Mouse (Mus musculus) heart, embryonic 16.5 days (tissue): Measurements from ENCODE around the gene Hist2h4. TPM values are rescaled to one million over a fixed set of nuclear protein-coding genes. Genes with fewer than 3 reads are reported as not detected.
A peak's percentile ranks its signal among the peaks of the same experiment; 100 is the strongest.
"Not testable (repeated sequence)": the region's sequence is repeated elsewhere in the genome, so short reads cannot be mapped to it uniquely, and the experiment has no call there.

Experiments
- ATAC-seq: fragments of 200-750 bp; cut with Nextera tagmentation; replicated peaks from 2 replicates; pipeline ENCODE4 v1.8.0; 2017; ENCODE audit warnings: moderate number of reproducible peaks; ENCODE audit not compliant: insufficient read depth, low FRiP score; ENCODE audit errors: extremely low read depth
- H3K27ac ChIP-seq: fragments of 300-500 bp; sonication (generic); 2 replicates; pipeline ENCODE4 v1.5.1; 2014; ENCODE audit warnings: mild to moderate bottlenecking, low read length, control low read depth, moderate library complexity
- H3K27me3 ChIP-seq: fragments of 300-500 bp; sonication (generic); 2 replicates; pipeline ENCODE4 v1.6.1; 2014; ENCODE audit warnings: low read length, mixed read lengths; ENCODE audit not compliant: control insufficient read depth, insufficient read depth
- H3K36me3 ChIP-seq: fragments of 300-500 bp; sonication (generic); 2 replicates; pipeline ENCODE4 v1.6.1; 2014; ENCODE audit not compliant: control insufficient read depth, insufficient read depth
- H3K4me1 ChIP-seq: fragments of 300-500 bp; sonication (generic); 2 replicates; pipeline ENCODE4 v1.6.1; 2014; ENCODE audit warnings: low read length, mixed read lengths; ENCODE audit not compliant: control insufficient read depth, insufficient read depth
- H3K4me2 ChIP-seq: fragments of 300-500 bp; sonication (generic); 2 replicates; pipeline ENCODE4 v1.6.1; 2014; ENCODE audit warnings: low read depth, mild to moderate bottlenecking, control low read depth, low read length
- H3K4me3 ChIP-seq: fragments of 300-500 bp; sonication (generic); 2 replicates; pipeline ENCODE4 v1.5.1; 2014; ENCODE audit warnings: mild to moderate bottlenecking, control low read depth, low read length
- H3K9ac ChIP-seq: fragments of 300-500 bp; sonication (generic); 2 replicates; pipeline ENCODE4 v1.6.1; 2014; ENCODE audit warnings: low read length, control low read depth
- H3K9me3 ChIP-seq: fragments of 300-500 bp; sonication (generic); replicated peaks from 2 replicates; pipeline ENCODE4 v1.6.1; 2016; ENCODE audit warnings: low read length; ENCODE audit not compliant: control insufficient read depth
- WGBS: fragments of 180-500 bp; shearing (Covaris S2); extraction: QIAGEN DNeasy Blood & Tissue Kit; methylation state at CpG from one replicate; pipeline ENCODE4 v1.1.7; 2014; 5-methylcytosine and 5-hydroxymethylcytosine counted together
- microRNA-seq: library from miRNA; unstranded; fragments of <30 nt; microRNA quantifications from one replicate; pipeline ENCODE4, GENCODE M21; 2017
- polyA plus RNA-seq: library from polyadenylated mRNA; unstranded; fragments of >200 nt; fragmentation: Nextera tagmentation; extraction: Ambion mirVana; gene quantifications from 2 replicates; pipeline ENCODE4 v1.2.1, GENCODE M21; 2015

Gene Hist2h4
- polyA plus RNA-seq, 1 experiment from 2014 or later: 2.4 TPM

DNA sequence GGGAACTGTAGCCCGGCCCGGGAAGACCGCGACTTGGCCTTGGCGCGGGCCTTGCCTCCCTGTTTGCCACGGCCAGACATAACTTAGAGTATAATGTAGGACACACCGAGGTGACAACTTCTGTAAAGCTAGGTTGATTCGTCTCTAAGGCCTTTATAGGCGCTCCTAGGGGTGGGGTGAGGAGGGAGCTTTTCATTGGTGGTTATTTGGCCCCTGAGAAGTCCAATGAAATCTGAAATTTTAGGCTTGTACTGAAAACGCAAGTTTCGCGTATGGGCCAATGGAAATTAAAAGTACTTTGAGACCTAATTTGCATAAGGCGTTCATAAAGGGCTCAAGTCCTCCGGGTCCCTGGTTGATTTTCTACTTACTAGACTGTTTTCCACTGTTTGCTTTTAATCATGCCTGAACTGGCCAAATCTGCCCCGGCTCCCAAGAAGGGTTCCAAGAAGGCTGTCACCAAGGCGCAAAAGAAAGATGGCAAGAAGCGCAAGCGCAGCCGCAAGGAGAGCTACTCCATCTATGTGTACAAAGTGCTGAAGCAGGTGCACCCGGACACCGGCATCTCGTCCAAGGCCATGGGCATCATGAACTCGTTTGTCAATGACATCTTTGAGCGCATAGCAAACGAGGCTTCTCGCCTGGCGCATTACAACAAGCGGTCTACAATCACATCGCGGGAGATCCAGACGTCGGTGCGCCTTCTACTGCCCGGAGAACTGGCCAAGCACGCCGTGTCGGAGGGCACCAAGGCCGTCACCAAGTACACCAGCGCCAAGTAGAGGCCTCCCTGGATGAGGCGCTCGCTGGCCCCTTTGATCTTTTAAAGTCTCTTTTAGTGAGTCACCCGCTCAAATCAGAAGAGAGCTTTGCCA lies 42.1 kb downstream of the Hist2h4 start, which contains the start of the genes Hist2h2ac and Hist2h2be:
TSS of gene Hist2h2ac (minus strand) at position 116 of the 875 bp plus-strand sequence.
TSS of gene Hist2h2be (plus strand) at position 355 of the 875 bp plus-strand sequence.
- Histone ChIP-seq H3K4me2 (peak within 1 kb of the TSS; percentile 91), H3K27me3 (no peaks in the 10 kb centered on the region), H3K4me3 (peak within 1 kb of the TSS; percentile 77), H3K27ac (peak within 1 kb of the TSS; percentile 100), H3K4me1 (peaks cover 28% of the 10 kb centered on the region), H3K9me3 (no peaks in the 10 kb centered on the region), H3K36me3 (no peaks in the 10 kb centered on the region), H3K9ac (peak within 1 kb of the TSS; percentile 94)
- peak; percentile 92 for ATAC-seq
- under 1% methylated on average over 43 of the region's 43 CpGs for WGBS

GRCm38 (mm10) chr3:96220131-96220764 lies 42.9 kb downstream of the Hist2h4 start:
- Histone ChIP-seq H3K27ac (peak overlapping the region; percentile 100), H3K9ac (peak overlapping the region; percentile 94), H3K4me1 (peaks cover 28% of the 10 kb centered on the region), H3K4me3 (peak overlapping the region; percentile 77), H3K4me2 (peak overlapping the region; percentile 91)
- H3K9me3 ChIP-seq, H3K36me3 ChIP-seq, H3K27me3 ChIP-seq, ATAC-seq: not testable (repeated sequence)
- WGBS: under 1% methylated on average over 24 of the region's 47 CpGs

- ATAC-seq: peak; percentile 79
- Histone ChIP-seq H3K4me1 (peaks cover 26% of the 10 kb centered on the region), H3K36me3 (no peaks in the 10 kb centered on the region), H3K4me2 (peak within 1 kb of the TSS; percentile 91), H3K27me3 (no peaks in the 10 kb centered on the region), H3K9ac (peak within 1 kb of the TSS; percentile 94), H3K4me3 (peak within 1 kb of the TSS; percentile 77), H3K9me3 (no peaks in the 10 kb centered on the region), H3K27ac (peak within 1 kb of the TSS; percentile 100)
- WGBS: under 1% methylated on average over 36 of the region's 37 CpGs
These were observed 43.4 kb downstream of the Hist2h4 start, which contains the start of the genes Bola1 and Hist2h2ab for GRCm38 (mm10) chr3:96219661-96220130. Gene Bola1 (minus strand): TSS chr3:96219709. Gene Hist2h2ab (plus strand): TSS chr3:96219865.

- H3K9me3 ChIP-seq: no peaks in the 10 kb centered on the region
- peak overlapping the region; percentile 91 for H3K4me2 ChIP-seq
- no peaks in the 10 kb centered on the region for H3K27me3 ChIP-seq
- no peaks in the 10 kb centered on the region for H3K36me3 ChIP-seq
- peak overlapping the region; percentile 100 for H3K27ac ChIP-seq
- ATAC-seq: no peak
- 0% methylated on average over 12 of the region's 12 CpGs for WGBS
- peak overlapping the region; percentile 94 for H3K9ac ChIP-seq
- peak overlapping the region; percentile 77 for H3K4me3 ChIP-seq
- peaks cover 26% of the 10 kb centered on the region for H3K4me1 ChIP-seq
These were observed 43.9 kb downstream of the Hist2h4 start for GRCm38 (mm10) chr3:96219191-96219641.

Small RNA genes within 50 kb of the gene (microRNA-seq; reads per million reads assigned to microRNA genes)
- gene Gm44492: not detected
- not detected for gene Gm47311
- not detected for gene Gm47313

Other genes starting within 250 kb of the Hist2h4 start
- 34.6 and 39.4 TPM in 2 replicates for gene Vps45, start 204.8 kb downstream of the Hist2h4 start, polyA plus RNA-seq
- gene Otud7b, start 158.8 kb downstream of the Hist2h4 start, polyA plus RNA-seq: 18.6 and 21.4 TPM in 2 replicates
- 8.7 and 9.4 TPM in 2 replicates for gene Mtmr11, start 101.3 kb downstream of the Hist2h4 start, polyA plus RNA-seq
- gene Sf3b4, start 91.0 kb downstream of the Hist2h4 start, polyA plus RNA-seq: 91.8 and 92.8 TPM in 2 replicates
- gene Sv2a, start 82.2 kb downstream of the Hist2h4 start, polyA plus RNA-seq: 11.6 and 13.9 TPM in 2 replicates
- 40.0 and 43.5 TPM in 2 replicates for gene Bola1, start 43.6 kb downstream of the Hist2h4 start, polyA plus RNA-seq
- gene Hist2h2ab, start 43.4 kb downstream of the Hist2h4 start, polyA plus RNA-seq: not detected in 2 replicates
- 5.0 and 6.4 TPM in 2 replicates for gene Hist2h2ac, start 42.4 kb downstream of the Hist2h4 start, polyA plus RNA-seq
- 7.8 and 9.4 TPM in 2 replicates for gene Hist2h2be, start 42.2 kb downstream of the Hist2h4 start, polyA plus RNA-seq
- 2.7 and 3.8 TPM in 2 replicates for gene Hist2h3c2, start 24.2 kb downstream of the Hist2h4 start, polyA plus RNA-seq
- 37.9 and 41.1 TPM in 2 replicates for gene Hist2h2aa2, start 23.0 kb downstream of the Hist2h4 start, polyA plus RNA-seq
- 11.8 and 12.6 TPM in 2 replicates for gene Hist2h2aa1, start 17.8 kb downstream of the Hist2h4 start, polyA plus RNA-seq
- gene Hist2h3c1, start 16.6 kb downstream of the Hist2h4 start, polyA plus RNA-seq: 0.76 and 1.2 TPM in 2 replicates
- gene Hist2h3b, start 5.3 kb upstream of the Hist2h4 start, polyA plus RNA-seq: 17.2 and 25.2 TPM in 2 replicates
- gene Hist2h2bb, start 6.4 kb upstream of the Hist2h4 start, polyA plus RNA-seq: 3.7 and 4.1 TPM in 2 replicates
- gene Fcgr1, start 30.7 kb upstream of the Hist2h4 start, polyA plus RNA-seq: 1.6 and 2.5 TPM in 2 replicates
- gene BC107364, start 189.0 kb upstream of the Hist2h4 start, polyA plus RNA-seq: 1.3 and 1.5 TPM in 2 replicates